Mouse (Mus musculus) liver, adult 2 months (tissue): ENCODE results near the gene Gm867.

Experiments used
- CTCF ChIP-seq: fragments of 200-500 bp; IDR thresholded peaks from 2 replicates; pipeline ENCODE4 v1.5.1; 2011; ENCODE audit warnings: low read depth, low read length, control low read depth
- POLR2A ChIP-seq: fragments of 200-500 bp; IDR thresholded peaks from 2 replicates; pipeline ENCODE4 v1.6.1; 2011; ENCODE audit warnings: low read length, control low read depth; ENCODE audit not compliant: insufficient read depth; ENCODE audit errors: extremely low read depth

DNA sequence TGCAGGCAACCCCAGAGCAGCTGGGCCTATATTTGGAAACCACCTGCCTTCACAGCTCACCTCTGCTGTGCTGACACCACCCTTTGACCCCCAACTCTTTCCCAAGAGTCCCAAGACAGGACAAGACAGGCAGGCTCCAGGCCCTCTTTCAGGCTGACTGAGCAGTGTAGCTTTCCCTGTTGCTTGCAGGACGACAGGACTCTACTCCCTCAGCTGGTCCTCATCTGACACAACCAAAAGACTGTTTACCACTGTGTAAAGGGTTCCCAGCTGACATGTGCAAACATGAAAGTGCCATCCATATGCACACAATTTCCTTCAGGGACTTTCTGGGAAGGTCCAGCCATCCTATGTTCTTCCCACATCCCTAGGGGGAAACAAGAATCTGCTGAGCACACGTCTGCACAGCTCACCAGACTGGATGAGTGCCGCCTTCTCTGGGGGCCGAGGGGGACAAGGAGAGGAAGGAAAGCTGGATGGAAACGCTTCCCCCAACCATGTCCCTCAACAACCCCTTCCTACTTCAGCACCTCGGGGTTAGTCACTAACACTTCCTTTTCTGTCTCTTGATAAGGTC is 27.4 kb downstream of the Gm867 start:
- TF ChIP-seq POLR2A (no peak), CTCF (no peak)
